Mouse (Mus musculus) lung, embryonic 16.5 days (tissue): ENCODE data around the gene Gm15557. TPM values are rescaled to one million over a fixed set of nuclear protein-coding genes. Genes with fewer than 3 reads are reported as not detected.
"Not testable (repeated sequence)": the region's sequence is repeated elsewhere in the genome, so short reads cannot be mapped to it uniquely, and the experiment has no call there.

ENCODE experiments used
- ATAC-seq: fragments of 200-750 bp; cut with Nextera tagmentation; 2 replicates; pipeline ENCODE4 v1.8.0; 2017; ENCODE audit warnings: low read depth, mild to moderate bottlenecking, moderate library complexity
- H3K27ac ChIP-seq: fragments of 300-500 bp; sonication (generic); 2 replicates; pipeline ENCODE4 v1.5.1; 2014; ENCODE audit warnings: mild to moderate bottlenecking, control low read depth, low read length
- H3K27me3 ChIP-seq: fragments of 300-500 bp; sonication (generic); 2 replicates; pipeline ENCODE4 v1.6.1; 2014; ENCODE audit warnings: low read depth, low read length, mixed read lengths; ENCODE audit not compliant: control insufficient read depth, insufficient read depth
- H3K36me3 ChIP-seq: fragments of 300-500 bp; sonication (generic); 2 replicates; pipeline ENCODE4 v1.6.1; 2014; ENCODE audit warnings: low read length; ENCODE audit not compliant: control insufficient read depth, insufficient read depth
- H3K4me1 ChIP-seq: fragments of 300-500 bp; sonication (generic); replicated peaks from 2 replicates; pipeline ENCODE4 v1.6.1; 2014; ENCODE audit warnings: low read length, mixed read lengths; ENCODE audit not compliant: control insufficient read depth, insufficient read depth
- H3K4me2 ChIP-seq: fragments of 300-500 bp; sonication (generic); 2 replicates; pipeline ENCODE4 v1.6.1; 2014; ENCODE audit warnings: low read depth, low read length, control low read depth
- H3K4me3 ChIP-seq: fragments of 300-500 bp; sonication (generic); 2 replicates; pipeline ENCODE4 v1.5.1; 2014; ENCODE audit warnings: mild to moderate bottlenecking, low read length, control low read depth
- H3K9ac ChIP-seq: fragments of 300-500 bp; sonication (generic); 2 replicates; pipeline ENCODE4 v1.6.1; 2014; ENCODE audit warnings: low read length, control low read depth
- H3K9me3 ChIP-seq: fragments of 300-500 bp; sonication (generic); 2 replicates; pipeline ENCODE4 v1.6.1; 2016; ENCODE audit warnings: low read length; ENCODE audit not compliant: control insufficient read depth
- WGBS: fragments of 180-500 bp; shearing (Covaris S2); extraction: QIAGEN DNeasy Blood & Tissue Kit; methylation state at CpG from one replicate; pipeline ENCODE4 v1.1.7; 2014; 5-methylcytosine and 5-hydroxymethylcytosine counted together
- polyA plus RNA-seq: library from polyadenylated mRNA; unstranded; fragments of >200 nt; fragmentation: Nextera tagmentation; extraction: Ambion mirVana; gene quantifications from 2 replicates; pipeline ENCODE4 v1.2.1, GENCODE M21; 2015

Gene Gm15557
- polyA plus RNA-seq = not detected in 2 replicates

DNA sequence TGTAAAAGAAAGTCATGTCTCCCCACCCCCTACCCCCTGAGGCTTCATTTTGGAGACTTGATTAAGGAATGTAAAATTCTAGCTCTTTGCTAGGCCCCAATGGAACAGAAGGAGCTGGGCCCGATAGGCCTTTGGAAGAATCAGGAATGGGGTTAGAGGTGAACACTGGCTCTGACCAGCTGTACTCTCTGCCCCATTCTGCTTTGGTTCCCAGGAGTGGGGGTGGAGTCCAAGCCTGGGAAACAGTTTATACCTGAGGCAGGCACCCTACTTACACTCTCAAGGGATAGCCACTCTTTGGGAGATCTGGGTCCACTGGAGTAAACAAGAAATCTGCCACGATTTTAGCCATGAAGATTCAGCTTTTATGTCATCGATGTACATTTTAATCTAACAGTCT lies at the start of gene Gm15557:
Gene Gm15557 (plus strand): TSS at position 48 of the 400 bp plus-strand sequence.
- H3K9me3 ChIP-seq = no peaks in the 10 kb centered on the region
- 91% methylated on average over 3 of the region's 3 CpGs for WGBS
- H3K4me3 ChIP-seq = no peak within 1 kb of the TSS
- no peak within 1 kb of the TSS for H3K9ac ChIP-seq
- H3K4me2 ChIP-seq = no peak within 1 kb of the TSS
- no peak for ATAC-seq
- H3K27ac ChIP-seq = no peak within 1 kb of the TSS
- H3K36me3 ChIP-seq = no peaks in the 10 kb centered on the region
- peaks cover 11% of the 10 kb centered on the region; the same call in 1 of the 2 replicates for H3K4me1 ChIP-seq
- no peaks in the 10 kb centered on the region; the same call in 1 of the 2 replicates for H3K27me3 ChIP-seq

DNA sequence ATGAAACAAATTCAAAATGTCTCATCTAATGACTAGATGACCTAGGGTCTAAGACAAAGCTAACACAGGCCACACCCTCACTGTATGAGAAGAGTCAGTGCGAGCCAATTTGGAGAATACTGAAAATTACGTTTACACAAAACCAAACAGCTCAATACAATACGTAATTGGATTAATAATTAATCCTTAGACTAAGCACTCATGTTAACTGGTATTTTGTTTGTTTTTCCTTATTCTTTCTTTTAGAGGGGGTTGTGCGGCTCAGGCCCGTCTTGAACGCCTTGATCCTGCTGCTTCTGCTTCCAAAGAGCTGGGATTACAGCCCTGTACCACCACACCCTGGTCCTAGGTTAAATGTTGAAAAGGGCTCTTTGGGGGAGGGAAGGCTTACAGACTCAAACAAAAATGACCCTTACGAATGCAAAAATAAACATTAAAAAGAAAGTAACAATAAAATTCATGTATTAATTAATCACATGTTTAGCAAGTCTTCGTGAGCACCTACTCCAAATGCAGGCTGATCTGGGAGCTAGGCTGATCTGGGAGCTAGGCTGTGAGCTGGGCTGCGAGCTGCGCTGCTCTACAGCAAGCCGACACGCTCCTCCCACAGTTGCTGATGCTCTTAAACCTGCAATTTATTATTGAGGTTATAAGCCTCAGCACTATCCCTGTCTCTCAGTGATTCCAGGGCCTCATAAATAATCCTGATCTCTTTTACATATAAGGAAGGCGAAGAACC lies 46.1 kb upstream of the Gm15557 start:
- 69% methylated on average over 13 of the region's 13 CpGs for WGBS
- Histone ChIP-seq H3K9me3 (no peaks in the 10 kb centered on the region), H3K27ac (no peak overlapping the region), H3K9ac (no peak overlapping the region), H3K27me3 (no peaks in the 10 kb centered on the region), H3K4me1 (no peaks in the 10 kb centered on the region; the same call in 1 of the 2 replicates), H3K36me3 (peaks cover 2% of the 10 kb centered on the region; the same call in 1 of the 2 replicates), H3K4me2 (no peak overlapping the region), H3K4me3 (no peak overlapping the region)
- no peak for ATAC-seq

DNA sequence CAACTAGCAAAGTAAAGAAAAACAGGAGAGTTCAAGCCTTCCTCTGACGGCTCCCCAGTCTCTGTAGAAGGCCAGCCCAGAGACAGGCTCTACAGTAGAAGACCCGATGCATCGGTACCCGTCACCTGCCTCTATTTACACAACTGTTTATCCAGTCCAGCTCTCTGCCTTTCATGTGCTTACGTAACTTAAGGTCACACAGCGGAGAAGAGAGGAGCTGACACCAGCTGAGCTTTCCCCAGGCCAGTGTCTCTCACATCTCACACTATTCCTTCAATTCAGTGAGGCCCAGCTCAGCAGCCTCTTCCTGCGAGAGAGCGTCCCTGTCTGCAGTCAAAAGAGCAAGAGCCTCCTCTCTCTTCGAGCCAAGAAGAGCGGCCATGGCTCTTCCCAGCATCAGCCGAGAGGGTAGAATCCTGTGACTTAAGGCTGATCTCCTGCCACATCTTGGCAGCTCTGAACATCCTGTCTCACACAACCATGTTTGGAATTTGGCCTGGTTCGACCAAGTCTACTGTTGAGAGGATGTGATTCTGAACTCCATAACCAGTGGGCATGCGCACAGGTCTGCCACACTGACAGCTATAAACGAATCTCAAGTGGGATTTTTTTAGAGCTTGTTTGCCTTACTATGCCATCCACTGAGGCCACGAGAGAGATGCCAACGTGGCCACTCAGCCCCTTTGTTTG lies 45.3 kb upstream of the Gm15557 start:
- no peak overlapping the region for H3K4me3 ChIP-seq
- H3K27ac ChIP-seq = no peak overlapping the region
- peaks cover 2% of the 10 kb centered on the region; the same call in 1 of the 2 replicates for H3K36me3 ChIP-seq
- H3K4me1 ChIP-seq = no peaks in the 10 kb centered on the region; the same call in 1 of the 2 replicates
- H3K9ac ChIP-seq = no peak overlapping the region
- no peaks in the 10 kb centered on the region for H3K27me3 ChIP-seq
- 60% methylated on average over 16 of the region's 16 CpGs for WGBS
- H3K4me2 ChIP-seq = no peak overlapping the region
- no peak for ATAC-seq
- H3K9me3 ChIP-seq = no peaks in the 10 kb centered on the region

DNA sequence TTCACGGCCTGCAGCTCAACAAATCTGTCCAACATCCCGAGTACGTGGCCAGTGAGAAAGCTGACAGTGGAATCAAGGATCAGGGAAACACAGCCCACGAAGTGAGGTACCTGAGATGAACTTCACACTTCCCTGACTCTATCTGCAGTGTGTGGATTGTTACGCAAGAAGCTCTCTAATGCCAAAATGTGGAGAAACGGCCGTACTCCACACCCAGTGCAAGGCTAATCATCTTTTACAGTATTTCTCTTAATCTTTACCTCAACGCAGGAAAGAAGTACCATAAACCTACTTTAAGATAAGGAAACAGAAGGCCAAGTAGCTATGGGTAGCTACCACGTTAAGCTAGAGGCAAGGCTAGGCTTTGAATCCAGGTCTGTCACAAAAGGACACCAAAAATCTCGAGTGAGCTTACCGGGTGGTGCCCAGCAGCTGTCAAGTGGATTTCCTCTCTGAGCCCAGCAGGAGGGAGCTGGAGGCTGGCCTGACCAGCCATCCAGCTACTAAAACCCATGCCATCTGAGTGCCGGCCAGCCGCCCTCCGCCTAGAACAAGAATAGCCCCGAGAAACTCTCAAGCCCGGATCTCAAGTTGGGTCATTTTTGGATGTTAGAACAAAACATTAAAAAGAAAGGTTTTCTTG lies 37.4 kb upstream of the Gm15557 start:
- Histone ChIP-seq H3K4me3 (no peak overlapping the region), H3K4me1 (no peaks in the 10 kb centered on the region), H3K27ac (no peak overlapping the region), H3K9ac (no peak overlapping the region), H3K36me3 (peaks cover 6% of the 10 kb centered on the region; the same call in 1 of the 2 replicates), H3K27me3 (no peaks in the 10 kb centered on the region), H3K4me2 (no peak overlapping the region), H3K9me3 (no peaks in the 10 kb centered on the region)
- ATAC-seq = no peak
- WGBS = 82% methylated on average over 16 of the region's 16 CpGs

DNA sequence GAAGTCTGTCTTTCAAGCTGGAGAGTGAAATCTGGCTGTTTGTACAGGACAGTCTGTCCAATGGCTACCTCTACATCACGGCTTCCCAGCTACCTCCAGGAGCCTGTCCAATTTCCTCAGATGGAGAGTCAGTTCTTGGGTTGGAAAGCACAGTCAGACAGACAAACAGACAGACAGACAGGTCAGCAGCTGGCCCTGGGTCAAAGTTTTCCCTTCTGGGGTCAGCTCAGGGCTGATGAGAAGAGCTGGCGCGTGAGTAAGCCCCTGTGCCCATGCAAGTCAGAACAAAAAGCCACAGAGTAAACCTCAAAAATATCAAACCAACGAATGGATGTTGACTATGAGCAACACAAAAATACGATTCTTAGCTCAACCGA lies 36.9 kb upstream of the Gm15557 start:
- Histone ChIP-seq H3K36me3 (peaks cover 6% of the 10 kb centered on the region; the same call in 1 of the 2 replicates), H3K4me1 (no peaks in the 10 kb centered on the region), H3K4me3 (no peak overlapping the region), H3K9ac (no peak overlapping the region), H3K9me3 (no peaks in the 10 kb centered on the region), H3K27me3 (no peaks in the 10 kb centered on the region), H3K4me2 (no peak overlapping the region), H3K27ac (no peak overlapping the region)
- ATAC-seq = no peak
- 91% methylated on average over 6 of the region's 6 CpGs for WGBS

DNA sequence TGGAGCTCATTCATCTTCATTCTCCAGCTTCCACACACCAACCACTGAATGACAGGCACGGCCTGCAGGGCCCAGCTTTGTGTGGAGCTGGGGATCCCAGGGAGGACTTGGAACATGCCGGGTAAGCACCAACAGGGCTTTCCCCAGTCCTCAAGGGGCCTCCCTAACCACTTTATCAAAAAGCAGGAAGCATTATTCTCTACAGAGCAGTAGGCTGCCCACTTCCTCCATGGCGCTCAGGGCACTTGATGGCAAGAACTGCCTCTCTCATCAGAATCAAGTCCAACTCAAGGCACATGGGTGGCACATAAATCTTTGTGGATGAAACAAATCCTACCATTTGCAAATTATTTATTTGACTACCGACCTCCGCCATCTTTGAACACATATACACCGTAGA lies 25.8 kb upstream of the Gm15557 start:
- no peaks in the 10 kb centered on the region for H3K9me3 ChIP-seq
- 93% methylated on average over 6 of the region's 6 CpGs for WGBS
- H3K4me3 ChIP-seq = no peak overlapping the region
- ATAC-seq = no peak
- peaks cover 5% of the 10 kb centered on the region for H3K36me3 ChIP-seq
- no peak overlapping the region for H3K9ac ChIP-seq
- H3K27ac ChIP-seq = no peak overlapping the region
- H3K4me2 ChIP-seq = no peak overlapping the region
- no peaks in the 10 kb centered on the region for H3K4me1 ChIP-seq
- no peaks in the 10 kb centered on the region for H3K27me3 ChIP-seq

- H3K4me1 ChIP-seq = no peaks in the 10 kb centered on the region
- no peaks in the 10 kb centered on the region for H3K9me3 ChIP-seq
- ATAC-seq = no peak
- H3K27me3 ChIP-seq = no peaks in the 10 kb centered on the region
- H3K4me2 ChIP-seq = no peak overlapping the region
- 93% methylated on average over 7 of the region's 7 CpGs for WGBS
- H3K4me3 ChIP-seq = no peak overlapping the region
- H3K27ac ChIP-seq = no peak overlapping the region
- H3K36me3 ChIP-seq = peaks cover 5% of the 10 kb centered on the region; the same call in 1 of the 2 replicates
- no peak overlapping the region for H3K9ac ChIP-seq
Observed at GRCm38 (mm10) chr2:155923143-155923542, 17.4 kb upstream of the Gm15557 start.

DNA sequence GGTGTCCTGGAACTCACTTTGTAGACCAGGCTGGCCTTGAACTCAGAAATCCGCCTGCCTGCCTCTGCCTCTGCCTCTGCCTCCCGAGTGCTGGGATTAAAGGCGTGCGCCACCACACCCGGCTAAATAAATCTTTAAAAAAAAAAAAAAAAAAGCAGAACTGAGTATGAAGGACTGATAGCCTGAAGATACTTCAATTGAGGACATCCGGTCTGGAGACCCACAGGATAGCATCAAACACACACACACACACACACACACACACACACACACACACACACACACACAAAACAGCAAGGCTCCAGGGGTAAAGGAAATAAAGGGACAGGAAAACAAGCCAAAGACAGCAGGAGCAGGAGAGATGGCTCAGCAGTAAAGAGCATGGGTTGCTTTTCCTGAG lies 15.3 kb upstream of the Gm15557 start:
- H3K9me3 ChIP-seq, H3K9ac ChIP-seq, H3K27me3 ChIP-seq, H3K4me1 ChIP-seq, H3K4me2 ChIP-seq, H3K27ac ChIP-seq, H3K4me3 ChIP-seq, ATAC-seq, H3K36me3 ChIP-seq: not testable (repeated sequence)
- 94% methylated on average over 6 of the region's 6 CpGs for WGBS

GRCm38 (mm10) chr2:155928711-155929345 lies 11.7 kb upstream of the Gm15557 start:
- WGBS = 70% methylated on average over 7 of the region's 7 CpGs
- no peaks in the 10 kb centered on the region for H3K9me3 ChIP-seq
- ATAC-seq = no peak
- H3K36me3 ChIP-seq = no peaks in the 10 kb centered on the region
- peak overlapping the region; percentile 61 for H3K4me2 ChIP-seq
- H3K4me1 ChIP-seq = peaks cover 7% of the 10 kb centered on the region
- no peaks in the 10 kb centered on the region for H3K27me3 ChIP-seq
- peak overlapping the region; percentile 80 for H3K4me3 ChIP-seq
- H3K27ac ChIP-seq = no peak overlapping the region
- H3K9ac ChIP-seq = peak overlapping the region; percentile 75
